Mouse (Mus musculus) limb, embryonic 15.5 days (tissue): Measurements from ENCODE around the gene Tmtc1. TPM values are rescaled to one million over a fixed set of nuclear protein-coding genes. Genes with fewer than 3 reads are reported as not detected.

Source experiments
- ATAC-seq: fragments of 200-750 bp; cut with Nextera tagmentation; 2 replicates; pipeline ENCODE4 v1.8.0; 2017; ENCODE audit warnings: low read depth, moderate TSS enrichment; ENCODE audit not compliant: insufficient number of reproducible peaks, low FRiP score, low TSS enrichment
- H3K27ac ChIP-seq: fragments of 300-500 bp; sonication (generic); 2 replicates; pipeline ENCODE4 v1.5.1; 2015; ENCODE audit warnings: moderate library complexity, mild to moderate bottlenecking, inconsistent platforms
- H3K27me3 ChIP-seq: fragments of 300-500 bp; sonication (generic); 2 replicates; pipeline ENCODE4 v1.6.1; 2015; ENCODE audit warnings: inconsistent platforms
- H3K36me3 ChIP-seq: fragments of 300-500 bp; sonication (generic); 2 replicates; pipeline ENCODE4 v1.6.1; 2015; ENCODE audit warnings: inconsistent platforms
- H3K4me1 ChIP-seq: fragments of 300-500 bp; sonication (generic); 2 replicates; pipeline ENCODE4 v1.6.1; 2015; ENCODE audit warnings: inconsistent platforms
- H3K4me2 ChIP-seq: fragments of 300-500 bp; sonication (generic); 2 replicates; pipeline ENCODE4 v1.6.1; 2015; ENCODE audit warnings: mild to moderate bottlenecking, inconsistent platforms
- H3K4me3 ChIP-seq: fragments of 300-500 bp; sonication (generic); 2 replicates; pipeline ENCODE4 v1.5.1; 2015; ENCODE audit warnings: mild to moderate bottlenecking, inconsistent platforms
- H3K9ac ChIP-seq: fragments of 300-500 bp; sonication (generic); 2 replicates; pipeline ENCODE4 v1.6.1; 2015; ENCODE audit warnings: inconsistent platforms
- H3K9me3 ChIP-seq: fragments of 300-500 bp; sonication (generic); 2 replicates; pipeline ENCODE4 v1.6.1; 2016; ENCODE audit warnings: inconsistent platforms
- WGBS: fragments of 180-500 bp; shearing (Covaris S2); methylation state at CpG from one replicate; pipeline ENCODE4 v1.1.7; 2015; 5-methylcytosine and 5-hydroxymethylcytosine counted together
- polyA plus RNA-seq: library from polyadenylated mRNA; unstranded; fragments of >200 nt; fragmentation: Nextera tagmentation; extraction: Ambion mirVana; gene quantifications from 2 replicates; pipeline ENCODE4 v1.2.1, GENCODE M21; 2015

Tmtc1 gene
- polyA plus RNA-seq, 1 experiment from 2014 or later, result 1.3 TPM

- Histone ChIP-seq H3K27me3 (no peaks in the 10 kb centered on the region), H3K36me3 (no peaks in the 10 kb centered on the region), H3K4me1 (no peaks in the 10 kb centered on the region), H3K4me3 (no peak overlapping the region), H3K9ac (no peak overlapping the region), H3K27ac (no peak overlapping the region), H3K4me2 (no peak overlapping the region), H3K9me3 (no peaks in the 10 kb centered on the region)
- 62% methylated on average over 2 of the region's 2 CpGs for WGBS
- ATAC-seq, result no peak
These were observed 112.3 kb downstream of the Tmtc1 start for GRCm38 (mm10) chr6:148331916-148332315.

- Histone ChIP-seq H3K4me2 (no peak overlapping the region), H3K9ac (no peak overlapping the region), H3K36me3 (no peaks in the 10 kb centered on the region), H3K4me1 (no peaks in the 10 kb centered on the region), H3K27me3 (no peaks in the 10 kb centered on the region), H3K9me3 (no peaks in the 10 kb centered on the region), H3K27ac (no peak overlapping the region), H3K4me3 (no peak overlapping the region)
- no peak for ATAC-seq
These were observed 114.2 kb downstream of the Tmtc1 start for GRCm38 (mm10) chr6:148329976-148330375.

- H3K4me3 ChIP-seq, result no peak overlapping the region
- no peaks in the 10 kb centered on the region for H3K9me3 ChIP-seq
- H3K27ac ChIP-seq, result no peak overlapping the region
- no peaks in the 10 kb centered on the region for H3K4me1 ChIP-seq
- ATAC-seq, result no peak
- H3K4me2 ChIP-seq, result no peak overlapping the region
- H3K9ac ChIP-seq, result no peak overlapping the region
- no peaks in the 10 kb centered on the region for H3K27me3 ChIP-seq
- 77% methylated on average over 2 of the region's 2 CpGs for WGBS
- no peaks in the 10 kb centered on the region for H3K36me3 ChIP-seq
These were observed 115.3 kb downstream of the Tmtc1 start for GRCm38 (mm10) chr6:148328928-148329327.

GRCm38 (mm10) chr6:148328130-148328529 lies 116.1 kb downstream of the Tmtc1 start:
- Histone ChIP-seq H3K4me1 (no peaks in the 10 kb centered on the region), H3K4me2 (no peak overlapping the region), H3K27me3 (no peaks in the 10 kb centered on the region), H3K36me3 (no peaks in the 10 kb centered on the region), H3K27ac (no peak overlapping the region), H3K9me3 (no peaks in the 10 kb centered on the region), H3K4me3 (no peak overlapping the region), H3K9ac (no peak overlapping the region)
- WGBS, result 49% methylated on average over 6 of the region's 6 CpGs
- ATAC-seq, result no peak

- no peak overlapping the region for H3K9ac ChIP-seq
- no peaks in the 10 kb centered on the region for H3K4me1 ChIP-seq
- no peaks in the 10 kb centered on the region for H3K9me3 ChIP-seq
- no peak overlapping the region for H3K4me2 ChIP-seq
- no peak overlapping the region for H3K27ac ChIP-seq
- H3K4me3 ChIP-seq, result no peak overlapping the region
- ATAC-seq, result no peak
- no peaks in the 10 kb centered on the region for H3K27me3 ChIP-seq
- H3K36me3 ChIP-seq, result no peaks in the 10 kb centered on the region
These were observed 125.5 kb downstream of the Tmtc1 start for GRCm38 (mm10) chr6:148318736-148319135.

GRCm38 (mm10) chr6:148315571-148316080 lies 128.6 kb downstream of the Tmtc1 start:
- H3K27ac ChIP-seq, result no peak overlapping the region

DNA sequence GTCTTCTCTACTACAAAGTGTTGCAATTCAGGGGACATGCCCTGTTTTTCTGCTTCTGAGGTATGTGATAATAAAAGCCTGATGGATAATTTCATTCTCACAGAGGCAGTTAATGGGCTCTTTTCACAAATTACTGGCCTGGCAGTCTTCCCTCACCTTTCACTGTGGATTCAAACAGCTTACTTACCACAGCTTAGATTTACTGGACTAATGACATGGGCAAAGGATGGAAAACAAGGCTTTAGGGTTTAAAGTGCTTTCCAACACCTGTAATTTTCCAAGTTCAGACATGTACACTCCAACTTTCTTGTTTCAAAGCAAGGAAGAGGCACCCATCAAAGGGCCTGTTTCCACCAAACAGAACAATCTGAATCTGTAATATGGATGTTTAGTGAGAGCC lies 129.1 kb downstream of the Tmtc1 start:
- no peaks in the 10 kb centered on the region for H3K27me3 ChIP-seq
- H3K9me3 ChIP-seq, result no peaks in the 10 kb centered on the region
- H3K4me2 ChIP-seq, result no peak overlapping the region
- H3K4me1 ChIP-seq, result no peaks in the 10 kb centered on the region
- no peak overlapping the region for H3K4me3 ChIP-seq
- H3K27ac ChIP-seq, result no peak overlapping the region
- no peak for ATAC-seq
- H3K9ac ChIP-seq, result no peak overlapping the region
- H3K36me3 ChIP-seq, result no peaks in the 10 kb centered on the region

More at GRCm38 (mm10) chr6:148315571-148316080, 128.6 kb downstream of the Tmtc1 start:
- WGBS, result 63% methylated on average over 5 of the region's 5 CpGs
- Histone ChIP-seq H3K4me2 (no peak overlapping the region), H3K9ac (no peak overlapping the region), H3K4me1 (no peaks in the 10 kb centered on the region), H3K9me3 (no peaks in the 10 kb centered on the region), H3K36me3 (no peaks in the 10 kb centered on the region), H3K27me3 (no peaks in the 10 kb centered on the region), H3K4me3 (no peak overlapping the region)
- ATAC-seq, result no peak

DNA sequence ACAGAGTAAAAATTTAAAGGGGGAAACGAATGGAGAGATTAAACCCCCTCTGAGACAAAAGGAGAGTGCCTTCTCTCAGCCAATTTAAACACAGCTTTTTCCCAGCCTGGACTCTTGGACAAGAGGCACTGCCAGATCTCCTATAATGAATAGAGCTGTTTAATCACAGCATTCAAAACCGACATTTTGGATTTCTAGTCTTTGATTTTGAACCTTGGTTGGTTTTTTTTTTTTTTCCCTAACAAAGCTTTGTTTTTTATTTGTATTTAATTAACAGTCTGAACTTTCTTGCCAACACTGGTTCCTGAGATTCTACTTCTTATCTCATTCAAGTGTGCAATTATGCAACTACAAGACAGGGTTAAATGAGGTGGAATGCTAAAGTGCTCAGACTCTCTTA lies 133.2 kb downstream of the Tmtc1 start:
- WGBS, result 24% methylated on average over 2 of the region's 2 CpGs
- Histone ChIP-seq H3K9me3 (no peaks in the 10 kb centered on the region), H3K27me3 (no peaks in the 10 kb centered on the region), H3K4me3 (no peak overlapping the region), H3K27ac (no peak overlapping the region), H3K36me3 (no peaks in the 10 kb centered on the region), H3K9ac (no peak overlapping the region), H3K4me2 (no peak overlapping the region), H3K4me1 (no peaks in the 10 kb centered on the region)
- no peak for ATAC-seq

- Histone ChIP-seq H3K4me3 (no peak overlapping the region), H3K9ac (no peak overlapping the region), H3K9me3 (no peaks in the 10 kb centered on the region), H3K27ac (no peak overlapping the region), H3K4me1 (no peaks in the 10 kb centered on the region), H3K27me3 (no peaks in the 10 kb centered on the region), H3K36me3 (no peaks in the 10 kb centered on the region), H3K4me2 (no peak overlapping the region)
- WGBS, result 79% methylated on average over 5 of the region's 5 CpGs
- ATAC-seq, result no peak
These were observed 138.4 kb downstream of the Tmtc1 start for GRCm38 (mm10) chr6:148305821-148306220.

GRCm38 (mm10) chr6:148305191-148305590 lies 139.0 kb downstream of the Tmtc1 start:
- no peak overlapping the region for H3K9ac ChIP-seq
- no peaks in the 10 kb centered on the region for H3K9me3 ChIP-seq
- H3K36me3 ChIP-seq, result no peaks in the 10 kb centered on the region
- no peak for ATAC-seq
- H3K27ac ChIP-seq, result no peak overlapping the region
- 72% methylated on average over 3 of the region's 3 CpGs for WGBS
- no peak overlapping the region for H3K4me3 ChIP-seq
- no peaks in the 10 kb centered on the region for H3K4me1 ChIP-seq
- no peak overlapping the region for H3K4me2 ChIP-seq
- no peaks in the 10 kb centered on the region for H3K27me3 ChIP-seq

- no peaks in the 10 kb centered on the region for H3K27me3 ChIP-seq
- H3K4me3 ChIP-seq, result no peak overlapping the region
- H3K9ac ChIP-seq, result no peak overlapping the region
- no peak for ATAC-seq
- no peak overlapping the region for H3K27ac ChIP-seq
- 75% methylated on average over 2 of the region's 2 CpGs for WGBS
- no peak overlapping the region for H3K4me2 ChIP-seq
- H3K36me3 ChIP-seq, result no peaks in the 10 kb centered on the region
- H3K9me3 ChIP-seq, result no peaks in the 10 kb centered on the region
- no peaks in the 10 kb centered on the region for H3K4me1 ChIP-seq
These were observed 141.9 kb downstream of the Tmtc1 start for GRCm38 (mm10) chr6:148302261-148302660.

DNA sequence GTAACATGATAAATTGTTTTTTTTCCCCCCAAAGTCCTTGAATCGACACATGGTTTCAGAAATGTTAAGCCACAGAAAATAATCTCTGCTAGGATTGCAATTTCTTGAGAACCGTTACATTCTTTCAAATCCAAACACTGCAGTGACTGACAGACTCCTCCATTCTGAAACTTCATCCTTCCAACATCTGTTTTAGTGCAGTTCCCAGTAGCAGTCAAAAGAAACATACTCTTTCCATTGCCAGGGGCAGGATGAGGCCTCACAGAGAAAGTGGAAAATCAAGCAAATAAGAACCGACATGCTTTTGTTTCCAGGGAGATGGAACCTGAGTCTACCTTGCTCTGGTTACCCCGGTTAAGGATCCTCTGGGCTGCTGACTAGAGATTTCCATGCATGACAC lies 147.1 kb downstream of the Tmtc1 start:
- no peak overlapping the region for H3K27ac ChIP-seq
- ATAC-seq, result no peak
- 27% methylated on average over 4 of the region's 4 CpGs for WGBS

GRCm38 (mm10) chr6:148296418-148296817 lies 147.8 kb downstream of the Tmtc1 start:
- no peak overlapping the region for H3K9ac ChIP-seq
- H3K9me3 ChIP-seq, result no peaks in the 10 kb centered on the region
- H3K36me3 ChIP-seq, result no peaks in the 10 kb centered on the region
- ATAC-seq, result no peak
- no peak overlapping the region for H3K4me3 ChIP-seq
- H3K4me1 ChIP-seq, result peaks cover 6% of the 10 kb centered on the region
- no peaks in the 10 kb centered on the region for H3K27me3 ChIP-seq
- no peak overlapping the region for H3K27ac ChIP-seq
- no peak overlapping the region for H3K4me2 ChIP-seq

More for the DNA sequence above, 147.1 kb downstream of the Tmtc1 start:
- H3K4me2 ChIP-seq, result no peak overlapping the region
- H3K4me3 ChIP-seq, result no peak overlapping the region
- H3K9me3 ChIP-seq, result no peaks in the 10 kb centered on the region
- no peaks in the 10 kb centered on the region for H3K27me3 ChIP-seq
- H3K36me3 ChIP-seq, result no peaks in the 10 kb centered on the region
- H3K9ac ChIP-seq, result no peak overlapping the region
- peaks cover 6% of the 10 kb centered on the region for H3K4me1 ChIP-seq
